Mouse (Mus musculus): ENCODE measurements around the gene Me1.

Gene Me1

GRCm38 (mm10) chr9:86695818-86696261, at the start of gene Me1:
Me1 (minus strand) TSS chr9:86695953.
- no peak for DNase-seq (ENCODE audit: low spot score)

GRCm38 (mm10) chr9:86744041-86744440, 48.3 kb upstream of the Me1 start:
- DNase-seq (ENCODE audit: low spot score) = no peak

- DNase-seq (ENCODE audit: low spot score) = no peak
Observed at GRCm38 (mm10) chr9:86742959-86743911, 47.5 kb upstream of the Me1 start, which contains the start of gene Prss35. Prss35 (plus strand) TSS chr9:86743649.

- no peak for DNase-seq (ENCODE audit: low spot score)
Observed at GRCm38 (mm10) chr9:86739971-86740370, 44.2 kb upstream of the Me1 start.

- DNase-seq (ENCODE audit: low spot score) = no peak
Observed at GRCm38 (mm10) chr9:86738801-86739200, 43.0 kb upstream of the Me1 start.

GRCm38 (mm10) chr9:86738067-86738466, 42.3 kb upstream of the Me1 start:
- DNase-seq (ENCODE audit: low spot score) = no peak

GRCm38 (mm10) chr9:86736991-86737390, 41.2 kb upstream of the Me1 start:
- DNase-seq (ENCODE audit: low spot score) = no peak

GRCm38 (mm10) chr9:86734795-86735194, 39.0 kb upstream of the Me1 start:
- no peak for DNase-seq (ENCODE audit: low spot score)

GRCm38 (mm10) chr9:86734357-86734756, 38.6 kb upstream of the Me1 start:
- DNase-seq (ENCODE audit: low spot score) = no peak

GRCm38 (mm10) chr9:86729811-86730210, 34.1 kb upstream of the Me1 start:
- no peak for DNase-seq (ENCODE audit: low spot score)

- no peak for DNase-seq (ENCODE audit: low spot score)
Observed at GRCm38 (mm10) chr9:86729084-86729483, 33.3 kb upstream of the Me1 start.

GRCm38 (mm10) chr9:86728214-86728814, 32.6 kb upstream of the Me1 start:
- DNase-seq (ENCODE audit: low spot score) = no peak

- DNase-seq (ENCODE audit: low spot score) = no peak
Observed at GRCm38 (mm10) chr9:86726381-86726720, 30.6 kb upstream of the Me1 start.

- no peak for DNase-seq (ENCODE audit: low spot score)
Observed at GRCm38 (mm10) chr9:86725604-86726380, 30.0 kb upstream of the Me1 start.

GRCm38 (mm10) chr9:86725066-86725465, 29.3 kb upstream of the Me1 start:
- no peak for DNase-seq (ENCODE audit: low spot score)

- DNase-seq (ENCODE audit: low spot score) = no peak
Observed at GRCm38 (mm10) chr9:86720794-86721193, 25.0 kb upstream of the Me1 start.

GRCm38 (mm10) chr9:86720227-86720626, 24.5 kb upstream of the Me1 start:
- DNase-seq (ENCODE audit: low spot score) = no peak

GRCm38 (mm10) chr9:86717119-86717518, 21.4 kb upstream of the Me1 start:
- DNase-seq (ENCODE audit: low spot score) = no peak

GRCm38 (mm10) chr9:86716540-86716939, 20.8 kb upstream of the Me1 start:
- DNase-seq (ENCODE audit: low spot score) = no peak

GRCm38 (mm10) chr9:86714089-86714488, 18.3 kb upstream of the Me1 start:
- DNase-seq (ENCODE audit: low spot score) = no peak

- no peak for DNase-seq (ENCODE audit: low spot score)
Observed at GRCm38 (mm10) chr9:86712648-86713047, 16.9 kb upstream of the Me1 start.

- no peak for DNase-seq (ENCODE audit: low spot score)
Observed at GRCm38 (mm10) chr9:86710091-86710634, 14.4 kb upstream of the Me1 start.

All from T-cell, adult 2 months (primary cell).